Mouse (Mus musculus): Measurements from ENCODE around the gene Zfp583.
"Not testable (repeated sequence)": the region's sequence is repeated elsewhere in the genome, so short reads cannot be mapped to it uniquely, and the experiment has no call there.

- TF ChIP-seq CTCF, EP300 (IDR thresholded peaks at IDR 0.05): not testable (repeated sequence)
These were observed 37.1 kb upstream of the Zfp583 start for GRCm38 (mm10) chr7:6368146-6368545.

All from lung, postnatal 0 days (tissue).